Mouse (Mus musculus) liver, adult 2 months (tissue): Measurements from ENCODE around the gene Rb1. TPM values are rescaled to one million over a fixed set of nuclear protein-coding genes. Genes with fewer than 3 reads are reported as not detected.

Experiments
- DNase-seq: peaks from one replicate; pipeline ENCODE4 v3.0.0-alpha.2; 2011; ENCODE audit warnings: low read depth, low spot score; ENCODE audit errors: extremely low read depth
- H3K27ac ChIP-seq: fragments of 200-500 bp; replicated peaks from 2 replicates; pipeline ENCODE4 v1.5.1; 2012; ENCODE audit warnings: low read depth, mild to moderate bottlenecking, control low read depth, inconsistent platforms, low read length; ENCODE audit not compliant: insufficient read depth
- H3K27me3 ChIP-seq: fragments of 200-500 bp; 2 replicates; pipeline ENCODE4 v1.6.1; 2012; ENCODE audit warnings: mild to moderate bottlenecking, moderate library complexity, low read length, inconsistent platforms; ENCODE audit not compliant: control insufficient read depth, insufficient read depth
- H3K36me3 ChIP-seq: fragments of 200-500 bp; 2 replicates; pipeline ENCODE4 v1.6.1; 2012; ENCODE audit warnings: low read length, inconsistent platforms; ENCODE audit not compliant: control insufficient read depth, insufficient read depth
- H3K4me1 ChIP-seq: fragments of 200-500 bp; 2 replicates; pipeline ENCODE4 v1.6.1; 2011; ENCODE audit warnings: low read length; ENCODE audit not compliant: control insufficient read depth, insufficient read depth
- H3K4me3 ChIP-seq: fragments of 200-500 bp; 2 replicates; pipeline ENCODE4 v1.5.1; 2011; ENCODE audit warnings: low read depth, mild to moderate bottlenecking, control low read depth, low read length, moderate library complexity; ENCODE audit not compliant: insufficient read depth
- H3K79me2 ChIP-seq: fragments of 200-500 bp; 2 replicates; pipeline ENCODE4 v1.6.1; 2012; ENCODE audit warnings: inconsistent platforms, mild to moderate bottlenecking, low read length, moderate library complexity; ENCODE audit not compliant: control insufficient read depth, insufficient read depth
- H3K9ac ChIP-seq: fragments of 200-500 bp; 2 replicates; pipeline ENCODE4 v1.6.1; 2012; ENCODE audit warnings: low read depth, mild to moderate bottlenecking, control low read depth, inconsistent platforms, low read length
- CTCF ChIP-seq: fragments of 200-500 bp; IDR thresholded peaks from 2 replicates; pipeline ENCODE4 v1.5.1; 2011; ENCODE audit warnings: low read depth, low read length, control low read depth
- POLR2A ChIP-seq: fragments of 200-500 bp; IDR thresholded peaks from 2 replicates; pipeline ENCODE4 v1.6.1; 2011; ENCODE audit warnings: low read length, control low read depth; ENCODE audit not compliant: insufficient read depth; ENCODE audit errors: extremely low read depth
- WGBS: fragments of 180-500 bp; shearing (Covaris S2); methylation state at CpG from one replicate; pipeline ENCODE4 v1.1.7; 2018; 5-methylcytosine and 5-hydroxymethylcytosine counted together
- polyA plus RNA-seq: library from polyadenylated mRNA; depleted of rRNA; stranded (reverse); fragments of >200 nt; gene quantifications from 2 replicates; pipeline ENCODE4 v1.2.3, GENCODE M21; 2012
- total RNA-seq: library from RNA; depleted of rRNA; stranded (reverse); fragments of >200 nt; gene quantifications from 2 replicates; pipeline ENCODE4 v1.2.3, GENCODE M21; 2014

Rb1 gene
- total and polyA plus RNA-seq, 2 experiments: 1.1 to 7.0 TPM

- Histone ChIP-seq H3K27ac (peak overlapping the region; percentile 57), H3K36me3 (peaks cover 13% of the 10 kb centered on the region; the same call in 1 of the 2 replicates), H3K79me2 (no peaks in the 10 kb centered on the region), H3K4me3 (no peak overlapping the region), H3K27me3 (no peaks in the 10 kb centered on the region), H3K4me1 (peaks cover 47% of the 10 kb centered on the region), H3K9ac (no peak overlapping the region; the same call in 1 of the 2 replicates)
- DNase-seq: peak; percentile 96
- 7% methylated on average over 12 of the region's 12 CpGs for WGBS
- TF ChIP-seq CTCF (peak; percentile 10; the same call in 1 of the 2 replicates), POLR2A (no peak)
Observed at GRCm38 (mm10) chr14:73172196-73173011, 153.2 kb downstream of the Rb1 start.

DNA sequence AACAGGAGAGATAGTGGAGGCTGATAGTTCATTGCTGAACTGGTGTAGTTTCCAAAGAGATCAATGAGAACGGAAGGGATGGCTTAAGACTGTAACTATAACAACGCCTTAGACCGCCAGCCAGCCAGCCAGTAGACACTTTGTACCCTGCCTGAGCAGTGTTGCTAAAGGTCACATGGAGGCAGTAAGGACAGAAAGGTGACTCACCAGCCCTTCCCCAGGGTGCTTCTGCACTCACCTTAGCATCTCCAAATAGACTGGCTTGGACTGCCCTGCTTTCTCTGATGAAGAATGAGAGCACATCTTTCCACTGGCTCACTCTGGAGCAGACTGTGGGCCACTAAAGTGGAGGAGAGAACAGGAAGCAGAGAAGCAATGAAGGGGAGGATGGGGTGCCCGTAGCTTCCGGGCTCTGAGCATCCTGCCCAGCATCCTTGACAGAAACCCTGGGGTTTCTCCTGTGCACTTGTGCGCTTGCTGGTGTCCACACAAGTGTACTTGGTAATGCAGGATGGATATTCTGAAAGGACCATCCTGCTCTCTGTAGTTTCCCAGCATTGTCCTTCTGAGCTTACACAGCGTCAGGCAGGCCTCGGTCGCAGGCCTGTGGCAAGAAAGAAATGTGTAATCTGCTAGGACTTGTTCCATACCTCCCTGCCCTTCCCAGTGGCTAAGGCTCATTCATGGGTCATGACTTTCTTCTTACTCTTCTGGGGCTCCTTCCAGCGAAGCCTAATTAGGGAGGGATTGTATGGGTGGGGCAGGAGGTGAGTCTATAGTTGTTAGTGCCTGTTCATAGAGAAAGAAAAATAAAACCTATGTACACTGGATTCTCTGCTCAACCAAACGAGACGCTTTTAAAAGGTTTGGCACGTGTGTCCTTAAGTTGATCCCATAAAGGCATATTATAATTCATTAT is 155.4 kb downstream of the Rb1 start:
- peaks cover 16% of the 10 kb centered on the region; the same call in 1 of the 2 replicates for H3K36me3 ChIP-seq
- WGBS: 81% methylated on average over 13 of the region's 13 CpGs
- H3K79me2 ChIP-seq: no peaks in the 10 kb centered on the region
- TF ChIP-seq CTCF: no peak
- H3K4me3 ChIP-seq: no peak overlapping the region
- peak overlapping the region; percentile 26 for H3K27ac ChIP-seq
- peaks cover 34% of the 10 kb centered on the region for H3K4me1 ChIP-seq
- no peak overlapping the region for H3K9ac ChIP-seq
- no peaks in the 10 kb centered on the region for H3K27me3 ChIP-seq
- peak; percentile 84 for DNase-seq

DNA sequence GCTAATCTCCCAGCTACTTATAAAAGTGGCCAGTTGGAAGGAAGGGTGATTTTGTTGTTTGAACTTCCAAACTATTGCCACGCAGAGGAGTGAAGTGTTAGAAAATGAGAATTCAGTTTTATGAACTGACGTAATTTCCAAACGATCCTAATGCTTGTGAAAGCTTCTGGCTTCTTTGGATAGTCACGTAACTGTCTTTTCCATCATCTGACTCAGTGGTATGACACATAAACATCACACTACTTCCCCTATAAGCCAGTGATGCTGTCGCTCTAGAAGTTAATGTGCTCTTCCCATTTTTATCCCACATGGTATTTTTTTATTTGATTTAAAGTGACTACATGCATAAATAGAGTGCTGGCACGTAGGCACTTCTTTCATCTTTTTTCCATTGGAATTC is 157.0 kb downstream of the Rb1 start:
- 88% methylated on average over 6 of the region's 6 CpGs for WGBS

DNA sequence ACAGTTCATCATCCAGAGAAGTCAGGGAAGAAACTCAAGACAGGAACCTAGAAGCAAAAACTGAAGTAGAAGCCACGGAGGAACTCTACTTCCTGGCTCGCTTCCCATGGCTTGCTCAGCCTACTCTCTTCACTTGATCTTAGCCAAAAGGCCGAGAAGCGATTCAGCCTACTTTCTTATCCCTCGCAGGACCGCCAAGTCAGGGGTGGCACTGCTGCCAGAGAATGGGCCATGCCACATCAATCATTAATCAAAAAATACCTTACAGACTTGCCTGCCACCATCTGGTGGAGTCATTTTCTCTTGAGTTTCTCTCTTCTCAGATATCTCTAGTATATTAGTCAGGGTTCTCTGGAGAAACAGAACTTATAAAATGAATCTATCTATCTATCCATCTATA is 160.5 kb downstream of the Rb1 start:
- peak; percentile 56 for DNase-seq
- Histone ChIP-seq H3K9ac (no peak overlapping the region), H3K36me3 (peaks cover 18% of the 10 kb centered on the region; the same call in 1 of the 2 replicates), H3K4me3 (no peak overlapping the region), H3K27me3 (no peaks in the 10 kb centered on the region), H3K4me1 (peaks cover 21% of the 10 kb centered on the region), H3K79me2 (no peaks in the 10 kb centered on the region), H3K27ac (no peak overlapping the region)
- TF ChIP-seq POLR2A (no peak), CTCF (no peak)
- 61% methylated on average over 6 of the region's 6 CpGs for WGBS

More for the DNA sequence above, 157.0 kb downstream of the Rb1 start:
- Histone ChIP-seq H3K27ac (no peak overlapping the region), H3K4me1 (peaks cover 23% of the 10 kb centered on the region), H3K27me3 (no peaks in the 10 kb centered on the region), H3K9ac (no peak overlapping the region), H3K36me3 (peaks cover 18% of the 10 kb centered on the region; the same call in 1 of the 2 replicates), H3K4me3 (no peak overlapping the region), H3K79me2 (no peaks in the 10 kb centered on the region)
- DNase-seq: peak; percentile 34
- TF ChIP-seq POLR2A: no peak
- no peak for TF ChIP-seq CTCF

DNA sequence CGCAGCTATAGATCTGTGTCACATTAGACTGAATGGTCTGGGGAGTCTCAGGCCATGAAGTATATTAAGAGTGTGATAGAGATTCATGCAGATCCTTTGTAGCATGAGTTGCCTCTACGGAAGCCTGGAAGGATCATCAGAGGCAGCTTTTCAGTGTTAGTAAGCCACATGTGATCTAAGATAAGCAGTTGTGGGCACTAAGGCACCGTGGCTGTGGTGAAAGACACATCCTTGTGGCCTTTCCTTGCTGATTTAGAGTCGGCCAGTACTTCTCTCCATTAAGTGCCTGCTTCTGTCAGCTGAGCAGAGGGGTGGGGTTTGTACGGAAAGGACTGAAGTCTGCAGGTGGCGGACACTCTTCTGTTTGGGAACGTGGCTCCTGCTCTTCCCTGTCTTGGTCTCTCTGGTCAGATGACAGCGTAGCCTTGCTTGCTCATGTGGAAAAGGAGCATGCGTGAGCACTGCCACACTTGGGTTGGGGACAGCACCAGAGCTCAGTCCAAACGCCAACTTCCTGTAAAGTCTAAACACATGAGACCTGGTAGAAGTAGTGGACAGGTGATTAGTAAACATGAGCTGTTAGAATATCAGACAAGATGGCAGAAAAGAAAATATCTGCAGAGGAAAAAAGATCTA is 162.1 kb downstream of the Rb1 start:
- 95% methylated on average over 10 of the region's 10 CpGs for WGBS
- H3K27me3 ChIP-seq: no peaks in the 10 kb centered on the region

More for the DNA sequence above, 162.1 kb downstream of the Rb1 start:
- peaks cover 16% of the 10 kb centered on the region; the same call in 1 of the 2 replicates for H3K36me3 ChIP-seq
- DNase-seq: no peak
- H3K9ac ChIP-seq: no peak overlapping the region
- H3K4me1 ChIP-seq: peaks cover 25% of the 10 kb centered on the region
- H3K27ac ChIP-seq: no peak overlapping the region; the same call in 1 of the 2 replicates
- no peaks in the 10 kb centered on the region for H3K79me2 ChIP-seq
- TF ChIP-seq CTCF: no peak
- TF ChIP-seq POLR2A: no peak
- H3K4me3 ChIP-seq: no peak overlapping the region
